Mouse (Mus musculus): Measurements from ENCODE around the gene Tm4sf19.
A peak's percentile ranks its signal among the peaks of the same experiment; 100 is the strongest.

Gene Tm4sf19

GRCm38 (mm10) chr16:32400267-32400666, at the start of gene Tm4sf19:
Tm4sf19 (plus strand) TSS chr16:32400506.
- DNase-seq, result peak; percentile 8

GRCm38 (mm10) chr16:32350776-32351175, 49.5 kb upstream of the Tm4sf19 start:
- DNase-seq, result no peak

- DNase-seq, result no peak
Measured at GRCm38 (mm10) chr16:32363530-32363929, 36.8 kb upstream of the Tm4sf19 start.

DNA sequence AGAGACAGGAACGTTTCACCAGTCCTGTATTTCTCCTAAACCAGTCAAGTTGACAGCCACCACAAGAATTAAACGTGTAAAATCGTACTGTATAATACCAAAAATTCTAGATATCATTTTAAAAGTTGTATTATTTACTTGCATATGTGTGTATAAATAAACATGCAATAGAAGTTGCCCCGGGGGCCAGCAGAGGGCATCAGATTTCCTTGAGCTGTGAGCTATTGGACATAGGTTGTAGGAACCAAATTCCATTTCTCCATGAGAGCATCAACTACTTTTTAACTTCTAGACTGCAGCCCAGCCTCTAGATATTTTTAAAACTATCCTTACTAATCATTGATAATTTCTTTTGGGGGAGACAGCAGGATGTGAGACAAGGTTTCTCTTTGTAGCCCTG, 29.0 kb upstream of the Tm4sf19 start:
- no peak for DNase-seq

GRCm38 (mm10) chr16:32379575-32379974, 20.7 kb upstream of the Tm4sf19 start:
- DNase-seq, result no peak

DNA sequence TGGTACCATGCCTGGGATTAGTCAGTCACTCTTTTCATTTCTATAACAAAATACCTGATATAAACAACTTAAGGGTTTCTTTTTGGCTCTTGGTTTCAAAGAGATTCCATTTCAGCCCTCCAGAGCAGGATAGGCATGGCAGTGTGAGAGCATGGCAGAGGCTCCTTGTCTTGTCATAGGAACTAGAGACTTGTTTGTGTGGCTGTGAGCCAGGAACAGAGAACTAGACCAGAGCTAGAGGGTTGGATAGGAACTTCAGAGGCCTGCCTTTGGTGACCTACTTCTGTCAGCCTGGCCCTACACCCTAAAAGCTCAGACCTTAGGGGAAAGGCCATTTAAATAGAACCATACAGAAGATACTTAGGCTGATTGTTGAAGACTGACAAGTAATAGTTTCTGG, 17.4 kb upstream of the Tm4sf19 start:
- no peak for DNase-seq

DNA sequence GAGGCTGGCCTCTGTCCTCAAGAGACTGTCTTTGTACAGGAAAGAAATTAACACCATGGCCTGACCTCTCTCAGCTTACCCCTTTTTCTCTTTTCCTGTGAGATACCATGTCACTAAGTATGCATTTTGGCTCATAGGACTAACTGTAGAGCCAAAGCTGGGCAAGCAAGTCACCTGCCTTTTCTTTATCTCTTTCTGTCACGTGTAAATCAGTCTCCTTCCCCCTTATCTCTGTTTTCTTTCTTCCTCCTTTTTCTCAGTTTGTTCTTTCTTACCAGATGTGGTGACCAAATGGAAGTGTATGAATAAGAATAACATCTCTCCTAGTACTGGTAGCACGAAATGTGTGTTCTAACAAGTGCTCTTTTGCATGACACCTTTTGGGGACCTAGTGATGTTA, 15.4 kb upstream of the Tm4sf19 start:
- no peak for DNase-seq

GRCm38 (mm10) chr16:32386826-32387225, 13.5 kb upstream of the Tm4sf19 start:
- DNase-seq, result no peak

- no peak for DNase-seq
Measured at GRCm38 (mm10) chr16:32389049-32389448, 11.3 kb upstream of the Tm4sf19 start.

DNA sequence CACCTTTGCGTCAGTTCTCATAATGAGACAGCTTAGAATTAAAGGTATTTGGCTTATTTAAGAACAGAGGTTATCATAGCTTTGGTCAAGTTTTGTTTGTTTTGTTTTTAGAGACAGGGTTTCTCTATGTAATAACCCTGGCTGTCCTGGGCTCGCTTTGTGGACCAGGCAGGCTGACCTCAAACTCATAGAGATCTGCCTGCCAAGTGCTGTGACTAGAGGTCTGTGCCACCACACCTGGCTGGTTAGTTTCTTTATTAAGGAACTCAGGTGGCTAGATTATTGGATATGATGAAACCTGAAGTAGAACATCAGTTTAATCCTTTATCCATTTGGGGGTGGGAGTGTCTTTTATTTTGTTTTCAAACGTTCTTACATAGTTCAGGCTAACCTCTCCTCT, 10.5 kb upstream of the Tm4sf19 start:
- DNase-seq, result no peak

DNA sequence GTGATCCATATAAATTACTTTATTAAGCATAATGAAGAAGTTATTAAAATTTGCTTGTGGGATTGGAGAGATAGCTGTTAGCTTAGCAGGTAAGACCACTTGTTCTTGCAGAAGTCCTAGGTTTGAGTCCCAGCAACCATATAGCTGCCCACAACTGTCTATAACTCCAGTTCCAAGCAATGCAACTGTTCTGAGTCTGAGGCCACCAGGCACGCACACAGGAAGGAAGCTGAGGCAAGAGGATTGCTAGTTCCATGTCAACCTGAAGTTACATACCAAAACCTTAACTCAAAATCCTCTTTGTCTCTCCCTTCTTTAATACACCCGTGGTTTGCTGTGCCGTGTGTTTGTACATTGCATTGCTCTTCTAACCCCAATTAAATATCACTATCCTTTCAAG, 9.4 kb upstream of the Tm4sf19 start:
- DNase-seq, result no peak

GRCm38 (mm10) chr16:32395679-32396540, 4.4 kb upstream of the Tm4sf19 start:
- DNase-seq, result no peak

- DNase-seq, result no peak
Measured at GRCm38 (mm10) chr16:32396541-32396835, 3.8 kb upstream of the Tm4sf19 start.

- DNase-seq, result no peak
Measured at GRCm38 (mm10) chr16:32398206-32398605, 2.1 kb upstream of the Tm4sf19 start.

GRCm38 (mm10) chr16:32401335-32401965, 1.1 kb downstream of the Tm4sf19 start:
- DNase-seq, result no peak

DNA sequence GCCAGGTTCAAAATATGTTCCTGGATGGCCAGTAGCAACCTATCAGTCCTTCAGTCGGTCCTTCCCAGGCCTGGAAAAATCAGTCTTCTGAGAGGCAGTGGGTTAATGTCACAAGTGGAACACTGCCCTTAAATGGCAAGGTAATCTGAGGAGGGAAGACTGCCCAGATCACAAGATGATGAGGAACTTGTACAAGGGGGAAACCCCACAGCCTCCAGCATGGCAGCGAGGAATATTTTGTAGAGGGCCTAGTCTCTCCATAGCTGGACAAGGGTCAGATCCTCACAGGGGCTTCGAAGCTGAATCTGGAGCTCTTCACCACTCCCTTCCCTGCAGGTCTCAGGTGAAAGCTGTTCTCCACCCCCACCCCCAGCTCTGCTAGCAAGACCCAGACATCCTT, 2.5 kb downstream of the Tm4sf19 start:
- DNase-seq, result no peak

GRCm38 (mm10) chr16:32405716-32406115, 5.4 kb downstream of the Tm4sf19 start:
- DNase-seq, result no peak

GRCm38 (mm10) chr16:32406671-32407070, 6.4 kb downstream of the Tm4sf19 start:
- no peak for DNase-seq

GRCm38 (mm10) chr16:32407730-32408129, 7.4 kb downstream of the Tm4sf19 start:
- DNase-seq, result no peak

DNA sequence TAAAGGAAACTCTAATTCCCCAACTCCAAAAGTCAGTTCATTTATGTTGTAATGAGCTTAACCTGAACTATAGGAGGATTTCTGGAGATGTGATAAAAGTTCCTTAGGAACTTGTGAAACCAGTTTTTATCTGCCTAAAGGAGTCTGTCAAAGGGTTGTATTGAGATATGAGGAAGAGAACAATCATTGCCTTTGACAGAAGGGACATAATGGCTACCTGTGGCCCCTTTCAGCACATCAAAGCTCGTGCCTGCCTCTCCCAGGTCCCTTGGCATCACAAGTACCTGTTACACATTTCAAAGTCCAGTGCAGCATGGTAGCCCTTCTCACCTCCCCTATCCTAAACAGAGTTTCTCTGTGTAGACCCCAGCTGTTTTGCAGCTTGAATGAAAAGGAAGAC, 17.2 kb downstream of the Tm4sf19 start:
- no peak for DNase-seq

DNA sequence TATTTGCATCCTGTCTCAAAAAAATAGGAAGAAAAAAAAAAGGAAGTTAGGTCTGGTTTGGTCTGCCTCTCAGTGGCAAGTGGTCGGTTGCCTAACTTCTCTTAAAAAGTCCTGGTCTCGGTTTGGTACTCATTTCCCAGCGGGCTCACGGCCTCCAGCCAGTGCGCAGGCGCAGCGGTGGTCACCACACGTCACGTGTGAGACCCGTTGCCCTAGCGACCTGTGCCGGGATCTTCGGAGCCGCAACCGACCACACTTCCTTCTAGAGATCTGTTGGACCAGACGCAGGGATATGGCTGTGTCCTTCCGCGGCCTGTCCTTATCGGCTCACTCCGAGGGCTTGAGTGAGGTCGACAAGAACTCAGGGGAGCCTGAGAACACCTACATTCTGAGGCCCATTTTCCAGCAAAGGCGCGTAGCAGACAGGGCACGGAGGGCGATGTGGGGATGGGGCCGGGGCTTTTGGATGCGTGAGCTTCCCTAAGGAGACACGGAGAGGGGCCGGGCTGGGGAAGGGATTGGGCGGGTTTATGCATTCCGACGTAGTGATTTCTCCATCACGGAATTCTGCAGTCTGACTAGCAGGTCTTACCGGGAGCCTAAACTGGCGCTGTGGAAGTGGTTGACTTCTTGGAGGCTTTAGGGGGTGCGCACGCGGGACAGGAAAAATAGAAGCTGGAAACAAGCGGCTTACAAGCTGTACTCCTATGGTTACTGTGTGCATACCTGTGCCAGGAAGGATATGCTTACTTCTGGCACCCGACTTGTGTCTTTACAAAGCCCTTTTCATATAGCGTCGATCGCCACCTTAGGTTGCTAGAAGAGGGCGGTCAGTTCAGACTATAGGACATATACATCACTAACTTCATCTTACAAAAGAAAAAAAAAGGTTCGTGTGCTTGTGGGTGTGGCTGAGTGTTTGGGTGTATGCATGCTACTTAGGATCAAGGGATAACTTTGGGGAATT, 19.5 kb downstream of the Tm4sf19 start, which contains the start of gene Tctex1d2:
Tctex1d2 (plus strand) TSS at position 186 of the 967 bp plus-strand sequence.
- DNase-seq, result peak; percentile 94

DNA sequence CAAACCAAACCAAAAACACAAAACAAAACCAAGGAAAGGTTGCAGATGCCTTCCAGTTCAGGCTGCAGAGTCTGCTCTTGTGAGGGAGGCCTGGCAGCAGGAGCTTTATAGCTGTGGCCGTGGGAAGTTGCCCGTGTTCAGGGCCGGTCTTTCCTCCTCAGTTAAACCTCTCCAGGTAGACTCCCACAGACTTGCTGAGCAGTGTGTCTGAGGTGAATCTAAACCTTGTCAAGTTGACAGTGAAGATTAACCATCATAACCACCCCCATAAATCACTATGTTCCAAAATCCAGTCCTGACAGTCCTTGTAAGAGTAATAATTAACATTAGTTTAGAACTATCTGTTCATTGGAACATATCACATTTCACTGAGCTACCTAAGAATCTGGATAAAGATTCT, 27.2 kb downstream of the Tm4sf19 start:
- no peak for DNase-seq

DNA sequence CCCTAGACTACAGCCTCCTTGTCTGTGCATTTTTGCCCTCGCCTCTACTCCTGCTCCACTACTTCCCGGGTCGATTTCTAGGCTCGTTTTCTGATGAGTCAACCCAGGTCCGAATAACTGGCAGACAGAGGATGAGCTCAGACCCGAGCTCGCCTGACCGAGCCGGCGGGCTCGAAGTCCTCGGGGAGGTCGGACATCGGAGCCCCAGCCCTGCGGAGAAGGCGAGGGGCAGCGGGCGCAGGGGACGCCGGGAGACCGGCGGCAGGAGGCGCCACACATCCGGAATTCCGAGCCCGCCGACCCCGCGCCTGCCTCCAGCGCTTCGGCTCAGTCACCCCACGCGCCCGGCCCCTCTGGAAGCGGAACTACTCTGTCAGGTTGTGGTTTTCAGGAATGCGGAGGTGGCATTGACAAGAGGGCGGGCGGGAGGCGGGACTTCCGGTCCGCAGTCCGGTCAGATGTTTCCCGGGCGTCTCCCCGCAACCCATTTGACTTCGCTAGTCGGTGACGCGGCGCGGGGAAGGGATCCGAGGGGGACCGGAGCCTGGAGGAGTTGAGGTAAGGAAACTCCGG, 30.3 kb downstream of the Tm4sf19 start, which contains the start of gene Pcyt1a:
Pcyt1a (plus strand) TSS at position 448 of the 573 bp plus-strand sequence.
- DNase-seq, result peak; percentile 92
